Mouse (Mus musculus) forebrain, postnatal 0 days (tissue): ENCODE measurements around the gene Pfdn6. TPM values are rescaled to one million over a fixed set of nuclear protein-coding genes. Genes with fewer than 3 reads are reported as not detected.
"Not testable (repeated sequence)": the region's sequence is repeated elsewhere in the genome, so short reads cannot be mapped to it uniquely, and the experiment has no call there.

Experiments used
- ATAC-seq: fragments of 200-750 bp; cut with Nextera tagmentation; 2 replicates; pipeline ENCODE4 v1.8.0; 2017; ENCODE audit warnings: mild to moderate bottlenecking, moderate library complexity
- DNase-seq: peaks from one replicate; pipeline ENCODE4 v3.0.0-alpha.2; 2015
- H3K27ac ChIP-seq: fragments of 300-500 bp; sonication (generic); 2 replicates; pipeline ENCODE4 v1.5.1; 2014; ENCODE audit warnings: low read depth, mild to moderate bottlenecking, antibody characterized with exemption, low read length, moderate library complexity, mixed read lengths
- H3K27me3 ChIP-seq: fragments of 300-500 bp; sonication (generic); 2 replicates; pipeline ENCODE4 v1.6.1; 2014; ENCODE audit warnings: mild to moderate bottlenecking, low read length, mixed read lengths; ENCODE audit not compliant: insufficient read depth
- H3K36me3 ChIP-seq: fragments of 300-500 bp; sonication (generic); 2 replicates; pipeline ENCODE4 v1.6.1; 2014; ENCODE audit warnings: mild to moderate bottlenecking, moderate library complexity; ENCODE audit not compliant: insufficient read depth
- H3K4me1 ChIP-seq: fragments of 300-500 bp; sonication (generic); 2 replicates; pipeline ENCODE4 v1.6.1; 2014; ENCODE audit warnings: antibody characterized with exemption; ENCODE audit not compliant: insufficient read depth
- H3K4me2 ChIP-seq: fragments of 300-500 bp; sonication (generic); 2 replicates; pipeline ENCODE4 v1.6.1; 2014; ENCODE audit warnings: low read depth, mild to moderate bottlenecking, moderate library complexity
- H3K4me3 ChIP-seq: fragments of 300-500 bp; sonication (generic); 2 replicates; pipeline ENCODE4 v1.5.1; 2014; ENCODE audit warnings: low read depth, low read length, mixed read lengths
- H3K9ac ChIP-seq: fragments of 300-500 bp; sonication (generic); 2 replicates; pipeline ENCODE4 v1.6.1; 2014; ENCODE audit warnings: mild to moderate bottlenecking
- H3K9me3 ChIP-seq: fragments of 300-500 bp; sonication (generic); 2 replicates; pipeline ENCODE4 v1.6.1; 2016; ENCODE audit warnings: low read length
- CTCF ChIP-seq: sonication (generic); IDR thresholded peaks from 2 replicates; pipeline ENCODE4 v1.5.1; 2016; ENCODE audit warnings: antibody characterized with exemption, control low read depth, low read depth
- WGBS: fragments of 180-500 bp; shearing (Covaris S2); extraction: QIAGEN DNeasy Blood & Tissue Kit; methylation state at CpG from one replicate; pipeline ENCODE4 v1.1.7; 2014; 5-methylcytosine and 5-hydroxymethylcytosine counted together
- polyA plus RNA-seq: library from polyadenylated mRNA; unstranded; fragments of >200 nt; fragmentation: Nextera tagmentation; extraction: Ambion mirVana; gene quantifications from 2 replicates; pipeline ENCODE4 v1.2.1, GENCODE M21; 2015
- total RNA-seq: library from RNA; depleted of rRNA; stranded (reverse); fragments of >200 nt; gene quantifications from 2 replicates; pipeline ENCODE4 v1.2.3, GENCODE M21; 2014

Gene Pfdn6
- total and polyA plus RNA-seq, 2 experiments from 2014 or later, result 57.0 to 173 TPM

DNA sequence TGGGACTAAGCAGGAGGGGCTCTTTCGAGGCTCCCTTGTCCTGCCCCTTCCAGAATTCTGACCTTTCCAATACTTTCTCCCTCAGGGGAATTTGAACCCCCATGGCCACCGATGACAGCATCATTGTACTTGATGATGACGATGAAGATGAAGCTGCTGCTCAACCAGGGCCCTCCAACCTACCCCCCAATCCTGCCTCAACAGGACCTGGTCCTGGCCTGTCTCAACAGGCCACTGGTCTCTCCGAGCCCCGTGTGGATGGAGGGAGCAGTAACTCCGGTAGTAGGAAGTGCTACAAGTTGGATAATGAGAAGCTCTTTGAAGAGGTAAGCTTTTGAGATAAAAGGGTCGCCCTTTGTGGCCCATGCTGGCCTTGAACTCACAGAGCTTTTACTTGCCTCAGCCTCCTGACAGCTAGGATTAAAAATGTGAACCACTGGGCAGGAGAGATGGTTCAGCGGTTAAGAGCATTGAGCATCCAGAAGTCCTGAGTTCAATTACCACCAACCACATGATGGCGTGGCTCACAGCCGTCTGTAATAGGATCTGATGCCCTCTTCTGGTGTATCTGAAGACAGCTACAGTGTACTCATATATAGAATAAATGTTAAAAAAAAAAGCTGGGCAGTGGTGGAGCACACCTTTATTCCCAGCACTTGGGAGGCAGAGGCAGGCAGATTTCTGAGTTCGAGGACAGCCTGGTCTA is 29.6 kb downstream of the Pfdn6 start:
- Histone ChIP-seq H3K4me1 (peaks cover 7% of the 10 kb centered on the region; the same call in 1 of the 2 replicates), H3K4me2 (peak overlapping the region; percentile 77), H3K9ac (peak overlapping the region; percentile 90; the same call in 1 of the 2 replicates), H3K36me3 (peaks cover 39% of the 10 kb centered on the region), H3K4me3 (peak overlapping the region; percentile 80), H3K9me3 (no peaks in the 10 kb centered on the region), H3K27ac (no peak overlapping the region), H3K27me3 (no peaks in the 10 kb centered on the region)
- peak; percentile 39 for TF ChIP-seq CTCF
- ATAC-seq (no peak), DNase-seq (no peak)
- WGBS, result 51% methylated on average over 11 of the region's 11 CpGs

GRCm38 (mm10) chr17:33909869-33910250 is 30.3 kb downstream of the Pfdn6 start:
- Histone ChIP-seq H3K9ac (peak overlapping the region; percentile 90), H3K4me2 (peak overlapping the region; percentile 77), H3K36me3 (peaks cover 35% of the 10 kb centered on the region), H3K9me3 (no peaks in the 10 kb centered on the region), H3K4me3 (peak overlapping the region; percentile 80), H3K27me3 (no peaks in the 10 kb centered on the region), H3K4me1 (peaks cover 7% of the 10 kb centered on the region; the same call in 1 of the 2 replicates), H3K27ac (peak overlapping the region; percentile 91)
- ATAC-seq (no peak), DNase-seq (peak; percentile 33)
- no peak for TF ChIP-seq CTCF
- WGBS, result under 1% methylated on average over 14 of the region's 14 CpGs

DNA sequence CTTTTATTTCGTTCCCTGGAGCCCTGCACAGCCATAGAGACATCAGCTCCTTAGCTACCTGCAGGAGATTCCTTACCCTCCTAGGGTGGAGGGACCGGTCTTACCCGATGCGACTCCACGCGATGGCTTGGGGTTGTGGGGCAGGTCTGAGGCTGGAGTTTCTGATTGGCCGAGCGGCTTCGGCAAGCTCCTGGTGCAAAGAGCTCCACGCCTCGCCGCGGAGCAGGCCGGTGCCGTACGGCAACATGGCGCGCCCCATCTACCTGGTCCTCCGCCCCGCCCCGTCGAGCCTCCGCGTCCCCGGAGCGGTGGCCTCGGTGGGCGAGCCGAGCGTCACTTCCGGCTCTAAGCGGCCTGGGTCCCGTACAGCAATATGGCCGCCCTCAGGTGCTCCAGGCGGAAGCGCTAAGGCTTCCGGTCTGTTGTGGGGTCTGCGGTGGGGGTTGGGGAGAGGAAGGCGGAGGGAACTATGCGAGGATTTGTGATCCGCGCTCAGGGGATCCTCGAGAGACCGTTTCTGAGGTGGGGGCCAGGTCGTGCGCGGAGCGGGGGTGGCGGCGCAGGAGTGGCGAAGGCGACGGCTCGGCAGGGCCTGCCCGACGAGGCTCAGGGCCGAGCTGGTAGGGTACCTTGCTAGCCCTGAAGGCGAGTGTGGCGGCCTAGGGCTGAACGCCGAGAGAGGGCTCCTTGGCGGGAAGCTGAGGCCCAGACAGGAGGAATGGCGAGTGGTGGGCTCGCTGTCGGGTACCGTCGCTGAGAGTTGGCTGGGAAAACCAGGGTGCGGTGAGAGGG is 30.9 kb downstream of the Pfdn6 start, which contains the start of gene Daxx:
Gene Daxx (plus strand): TSS at position 338 of the 792 bp plus-strand sequence.
- peaks cover 29% of the 10 kb centered on the region for H3K36me3 ChIP-seq
- DNase-seq, result peak; percentile 99
- no peaks in the 10 kb centered on the region for H3K9me3 ChIP-seq
- H3K27ac ChIP-seq, result peak within 1 kb of the TSS; percentile 91
- peak within 1 kb of the TSS; percentile 90 for H3K9ac ChIP-seq
- WGBS, result 2% methylated on average over 63 of the region's 68 CpGs
- peak within 1 kb of the TSS; percentile 77 for H3K4me2 ChIP-seq
- H3K4me1 ChIP-seq, result peaks cover 7% of the 10 kb centered on the region; the same call in 1 of the 2 replicates
- H3K4me3 ChIP-seq, result peak within 1 kb of the TSS; percentile 80
- no peaks in the 10 kb centered on the region for H3K27me3 ChIP-seq
- peak; percentile 97 for ATAC-seq
- TF ChIP-seq CTCF, result no peak; the same call in 1 of the 2 replicates

GRCm38 (mm10) chr17:33908331-33909076 is 31.6 kb downstream of the Pfdn6 start:
- H3K4me1 ChIP-seq, result peaks cover 7% of the 10 kb centered on the region; the same call in 1 of the 2 replicates
- peak overlapping the region; percentile 90 for H3K9ac ChIP-seq
- no peak for TF ChIP-seq CTCF
- WGBS, result 2% methylated on average over 42 of the region's 44 CpGs
- H3K27ac ChIP-seq, result peak overlapping the region; percentile 91
- ATAC-seq (peak; percentile 27), DNase-seq (peak; percentile 65)
- no peaks in the 10 kb centered on the region for H3K27me3 ChIP-seq
- no peaks in the 10 kb centered on the region for H3K9me3 ChIP-seq
- peaks cover 22% of the 10 kb centered on the region for H3K36me3 ChIP-seq
- H3K4me3 ChIP-seq, result peak overlapping the region; percentile 80
- peak overlapping the region; percentile 77 for H3K4me2 ChIP-seq

DNA sequence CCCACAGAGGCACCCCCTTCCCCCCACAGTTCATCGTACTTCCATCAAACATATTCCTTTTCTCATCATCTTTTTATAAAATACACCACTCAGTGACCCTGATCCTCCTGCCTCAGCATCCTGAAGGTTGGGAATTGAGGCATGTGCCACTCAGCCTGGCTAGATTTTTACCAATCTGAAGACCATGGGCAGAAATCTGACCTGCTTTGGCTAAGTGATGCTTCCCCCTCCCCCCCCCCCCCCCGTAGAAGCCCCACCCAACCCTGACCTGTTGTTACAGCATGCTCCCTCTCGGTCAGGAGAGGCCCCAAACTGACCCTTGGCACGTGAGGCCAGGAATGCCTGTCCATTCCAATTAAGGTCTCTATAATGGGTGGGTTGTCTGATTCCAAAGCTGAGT is 35.3 kb downstream of the Pfdn6 start, which contains the start of gene Platr17:
Gene Platr17 (plus strand): TSS at position 301 of the 400 bp plus-strand sequence.
- WGBS, result 27% methylated on average over 3 of the region's 4 CpGs
- H3K27ac ChIP-seq, H3K9ac ChIP-seq, ATAC-seq, H3K4me2 ChIP-seq, H3K27me3 ChIP-seq, DNase-seq, H3K4me3 ChIP-seq, H3K4me1 ChIP-seq, H3K9me3 ChIP-seq, H3K36me3 ChIP-seq: not testable (repeated sequence)

- H3K9me3 ChIP-seq, H3K36me3 ChIP-seq, H3K27me3 ChIP-seq, H3K27ac ChIP-seq, DNase-seq, H3K4me2 ChIP-seq, H3K4me1 ChIP-seq, ATAC-seq, H3K4me3 ChIP-seq, H3K9ac ChIP-seq: not testable (repeated sequence)
- WGBS, result 67% methylated on average over 6 of the region's 6 CpGs
Observed at GRCm38 (mm10) chr17:33903911-33904651, 36.1 kb downstream of the Pfdn6 start.
